Mouse (Mus musculus) liver, adult 2 months (tissue): ENCODE data around the gene Aebp2. TPM values are rescaled to one million over a fixed set of nuclear protein-coding genes. Genes with fewer than 3 reads are reported as not detected.
A peak's percentile ranks its signal among the peaks of the same experiment; 100 is the strongest.
"Not testable (repeated sequence)": the region's sequence is repeated elsewhere in the genome, so short reads cannot be mapped to it uniquely, and the experiment has no call there.

Experiments
- DNase-seq: peaks from one replicate; pipeline ENCODE4 v3.0.0-alpha.2; 2011; ENCODE audit warnings: low read depth, low spot score; ENCODE audit errors: extremely low read depth
- H3K27ac ChIP-seq: fragments of 200-500 bp; replicated peaks from 2 replicates; pipeline ENCODE4 v1.5.1; 2012; ENCODE audit warnings: low read depth, mild to moderate bottlenecking, control low read depth, inconsistent platforms, low read length; ENCODE audit not compliant: insufficient read depth
- H3K27me3 ChIP-seq: fragments of 200-500 bp; 2 replicates; pipeline ENCODE4 v1.6.1; 2012; ENCODE audit warnings: mild to moderate bottlenecking, moderate library complexity, low read length, inconsistent platforms; ENCODE audit not compliant: control insufficient read depth, insufficient read depth
- H3K36me3 ChIP-seq: fragments of 200-500 bp; 2 replicates; pipeline ENCODE4 v1.6.1; 2012; ENCODE audit warnings: low read length, inconsistent platforms; ENCODE audit not compliant: control insufficient read depth, insufficient read depth
- H3K4me1 ChIP-seq: fragments of 200-500 bp; 2 replicates; pipeline ENCODE4 v1.6.1; 2011; ENCODE audit warnings: low read length; ENCODE audit not compliant: control insufficient read depth, insufficient read depth
- H3K4me3 ChIP-seq: fragments of 200-500 bp; 2 replicates; pipeline ENCODE4 v1.5.1; 2011; ENCODE audit warnings: low read depth, mild to moderate bottlenecking, control low read depth, low read length, moderate library complexity; ENCODE audit not compliant: insufficient read depth
- H3K79me2 ChIP-seq: fragments of 200-500 bp; 2 replicates; pipeline ENCODE4 v1.6.1; 2012; ENCODE audit warnings: inconsistent platforms, mild to moderate bottlenecking, low read length, moderate library complexity; ENCODE audit not compliant: control insufficient read depth, insufficient read depth
- H3K9ac ChIP-seq: fragments of 200-500 bp; 2 replicates; pipeline ENCODE4 v1.6.1; 2012; ENCODE audit warnings: low read depth, mild to moderate bottlenecking, control low read depth, inconsistent platforms, low read length
- CTCF ChIP-seq: fragments of 200-500 bp; IDR thresholded peaks from 2 replicates; pipeline ENCODE4 v1.5.1; 2011; ENCODE audit warnings: low read depth, low read length, control low read depth
- POLR2A ChIP-seq: fragments of 200-500 bp; IDR thresholded peaks from 2 replicates; pipeline ENCODE4 v1.6.1; 2011; ENCODE audit warnings: low read length, control low read depth; ENCODE audit not compliant: insufficient read depth; ENCODE audit errors: extremely low read depth
- WGBS: fragments of 180-500 bp; shearing (Covaris S2); methylation state at CpG from one replicate; pipeline ENCODE4 v1.1.7; 2018; 5-methylcytosine and 5-hydroxymethylcytosine counted together
- polyA plus RNA-seq: library from polyadenylated mRNA; depleted of rRNA; stranded (reverse); fragments of >200 nt; gene quantifications from 2 replicates; pipeline ENCODE4 v1.2.3, GENCODE M21; 2012; rRNA removed
- total RNA-seq: library from RNA; depleted of rRNA; stranded (reverse); fragments of >200 nt; gene quantifications from 2 replicates; pipeline ENCODE4 v1.2.3, GENCODE M21; 2014; rRNA removed

The Aebp2 gene
- 13.5 and 13.9 TPM in 2 replicates for total RNA-seq
- polyA plus RNA-seq, result 9.9 and 10.0 TPM in 2 replicates

- Histone ChIP-seq H3K36me3 (no peaks in the 10 kb centered on the region), H3K4me3 (peak within 1 kb of the TSS; percentile 76), H3K27ac (peak within 1 kb of the TSS; percentile 78), H3K4me1 (peaks cover 14% of the 10 kb centered on the region), H3K9ac (peak within 1 kb of the TSS; percentile 88), H3K27me3 (no peaks in the 10 kb centered on the region), H3K79me2 (peaks cover 20% of the 10 kb centered on the region; the same call in 1 of the 2 replicates)
- no peak for DNase-seq
- 38% methylated on average over 30 of the region's 30 CpGs for WGBS
- TF ChIP-seq POLR2A (no peak), CTCF (no peak)
Measured at GRCm38 (mm10) chr6:140622391-140623225, at the start of gene Aebp2. Gene Aebp2, plus strand, starts transcription at chr6:140622663.

GRCm38 (mm10) chr6:140574943-140575342 is 47.5 kb upstream of the Aebp2 start:
- Histone ChIP-seq H3K4me1 (peaks cover 9% of the 10 kb centered on the region), H3K9ac (no peak overlapping the region), H3K27me3 (no peaks in the 10 kb centered on the region), H3K4me3 (no peak overlapping the region), H3K27ac (peak overlapping the region; percentile 42), H3K36me3 (peaks cover 39% of the 10 kb centered on the region), H3K79me2 (no peaks in the 10 kb centered on the region)
- DNase-seq, result peak; percentile 80
- no peak for TF ChIP-seq POLR2A
- TF ChIP-seq CTCF, result no peak
- WGBS, result 73% methylated on average over 3 of the region's 3 CpGs

- 91% methylated on average over 8 of the region's 8 CpGs for WGBS
- peaks cover 9% of the 10 kb centered on the region for H3K4me1 ChIP-seq
- no peak overlapping the region for H3K27ac ChIP-seq
- H3K4me3 ChIP-seq, result no peak overlapping the region
- TF ChIP-seq POLR2A (no peak), CTCF (no peak)
- DNase-seq, result no peak
- no peaks in the 10 kb centered on the region for H3K79me2 ChIP-seq
- no peak overlapping the region for H3K9ac ChIP-seq
- H3K27me3 ChIP-seq, result no peaks in the 10 kb centered on the region
- peaks cover 38% of the 10 kb centered on the region for H3K36me3 ChIP-seq
Measured at GRCm38 (mm10) chr6:140576133-140576532, 46.3 kb upstream of the Aebp2 start.

- Histone ChIP-seq H3K9ac (no peak overlapping the region), H3K79me2 (no peaks in the 10 kb centered on the region), H3K27me3 (no peaks in the 10 kb centered on the region), H3K4me3 (no peak overlapping the region), H3K27ac (no peak overlapping the region), H3K36me3 (peaks cover 38% of the 10 kb centered on the region), H3K4me1 (peaks cover 9% of the 10 kb centered on the region)
- TF ChIP-seq CTCF (no peak), POLR2A (no peak)
- DNase-seq, result no peak
- 82% methylated on average over 18 of the region's 18 CpGs for WGBS
Measured at GRCm38 (mm10) chr6:140576961-140577821, 45.3 kb upstream of the Aebp2 start.

- Histone ChIP-seq H3K4me1 (peaks cover 9% of the 10 kb centered on the region), H3K27ac (no peak overlapping the region), H3K27me3 (no peaks in the 10 kb centered on the region), H3K36me3 (peaks cover 39% of the 10 kb centered on the region), H3K4me3 (no peak overlapping the region), H3K9ac (no peak overlapping the region), H3K79me2 (no peaks in the 10 kb centered on the region)
- TF ChIP-seq CTCF (no peak), POLR2A (no peak)
- 98% methylated on average over 4 of the region's 4 CpGs for WGBS
- DNase-seq, result no peak
Measured at GRCm38 (mm10) chr6:140577822-140578170, 44.7 kb upstream of the Aebp2 start.

GRCm38 (mm10) chr6:140578985-140579384 is 43.5 kb upstream of the Aebp2 start:
- H3K27ac ChIP-seq, H3K4me1 ChIP-seq, H3K4me3 ChIP-seq, H3K27me3 ChIP-seq, H3K79me2 ChIP-seq, DNase-seq, H3K9ac ChIP-seq: not testable (repeated sequence)
- peaks cover 38% of the 10 kb centered on the region for H3K36me3 ChIP-seq
